Mouse (Mus musculus) erythroblast, embryonic 14.5 days (primary cell): ENCODE measurements at regions not wholly inside any gene's neighbourhood (a gene's known extent, or its start where the extent isn't known, plus 50 kb on each side); places are given as distances from the start of the nearest gene placed in this dataset.

Experiments used
- GATA1 ChIP-seq: IDR thresholded peaks from 2 replicates; pipeline ENCODE4 v1.6.1; 2012; ENCODE audit warnings: low read length, inconsistent platforms, mixed read lengths
- TAL1 ChIP-seq: IDR thresholded peaks from 3 replicates; pipeline ENCODE4 v1.6.1; 2012; ENCODE audit warnings: low read length, inconsistent platforms, mixed read lengths

- no peak for TF ChIP-seq TAL1
- no peak for TF ChIP-seq GATA1
Observed at GRCm38 (mm10) chr13:97662741-97663140, 97.7 kb downstream of the Gm10260 start.
